Mouse (Mus musculus) thymus, adult 2 months (tissue): Measurements from ENCODE around the gene Ciart. TPM values are rescaled to one million over a fixed set of nuclear protein-coding genes. Genes with fewer than 3 reads are reported as not detected.

Source experiments
- DNase-seq: peaks from one replicate; pipeline ENCODE4 v3.0.0; 2021
- H3K27ac ChIP-seq: fragments of 200-500 bp; 2 replicates; pipeline ENCODE4 v1.5.1; 2012; ENCODE audit warnings: low read length, control low read depth; ENCODE audit not compliant: control insufficient read depth, insufficient read depth
- H3K27me3 ChIP-seq: fragments of 200-500 bp; 2 replicates; pipeline ENCODE4 v1.6.1; 2012; ENCODE audit warnings: mild to moderate bottlenecking, low read length, moderate library complexity, mixed read lengths; ENCODE audit not compliant: control insufficient read depth, insufficient read depth
- H3K36me3 ChIP-seq: fragments of 200-500 bp; 2 replicates; pipeline ENCODE4 v1.6.1; 2012; ENCODE audit warnings: mild to moderate bottlenecking, low read length, moderate library complexity; ENCODE audit not compliant: control insufficient read depth, insufficient read depth
- H3K4me1 ChIP-seq: fragments of 200-500 bp; replicated peaks from 2 replicates; pipeline ENCODE4 v1.6.1; 2012; ENCODE audit warnings: low read length; ENCODE audit not compliant: control insufficient read depth, insufficient read depth
- H3K4me3 ChIP-seq: fragments of 200-500 bp; 2 replicates; pipeline ENCODE4 v1.5.1; 2012; ENCODE audit warnings: mild to moderate bottlenecking, low read length, control low read depth, moderate library complexity; ENCODE audit not compliant: control insufficient read depth, insufficient read depth
- CTCF ChIP-seq: fragments of 200-500 bp; IDR thresholded peaks from 2 replicates; pipeline ENCODE4 v1.5.1; 2012; ENCODE audit warnings: mild to moderate bottlenecking, control low read depth, low read length, moderate library complexity, borderline replicate concordance; ENCODE audit not compliant: control insufficient read depth, poor library complexity, insufficient read depth; ENCODE audit errors: extremely low read depth
- POLR2A ChIP-seq: fragments of 200-500 bp; IDR thresholded peaks from 2 replicates; pipeline ENCODE4 v1.6.1; 2012; ENCODE audit warnings: mild to moderate bottlenecking, low read length, control low read depth, moderate library complexity; ENCODE audit not compliant: control insufficient read depth, poor library complexity, insufficient read depth; ENCODE audit errors: extremely low read depth
- WGBS: fragments of 180-500 bp; shearing (Covaris S2); methylation state at CpG from one replicate; pipeline ENCODE4 v1.1.7; 2018; 5-methylcytosine and 5-hydroxymethylcytosine counted together
- polyA plus RNA-seq: library from polyadenylated mRNA; depleted of rRNA; stranded (reverse); fragments of >200 nt; gene quantifications from 2 replicates; pipeline ENCODE4 v1.2.3, GENCODE M21; 2012; rRNA removed

The Ciart gene
- 3.0 and 3.1 TPM in 2 replicates for polyA plus RNA-seq

GRCm38 (mm10) chr3:95881979-95882815 is at the start of gene Ciart:
Gene Ciart (minus strand): TSS chr3:95882251.
- Histone ChIP-seq H3K4me3 (peak within 1 kb of the TSS; percentile 50), H3K27ac (no peak within 1 kb of the TSS), H3K4me1 (peaks cover 12% of the 10 kb centered on the region), H3K27me3 (no peaks in the 10 kb centered on the region), H3K36me3 (no peaks in the 10 kb centered on the region)
- 0 out of 2 replicates have a peak, but pooled peaks have one; percentile 16 for TF ChIP-seq POLR2A
- 0 out of 2 replicates have a peak, but pooled peaks have one; percentile 12 for TF ChIP-seq CTCF
- under 1% methylated on average over 66 of the region's 66 CpGs for WGBS
- peak; percentile 89 for DNase-seq

GRCm38 (mm10) chr3:95931471-95931870 is 49.4 kb upstream of the Ciart start:
- Histone ChIP-seq H3K4me1 (peaks cover 16% of the 10 kb centered on the region), H3K4me3 (no peak overlapping the region), H3K27ac (no peak overlapping the region), H3K27me3 (no peaks in the 10 kb centered on the region), H3K36me3 (peaks cover 20% of the 10 kb centered on the region)
- TF ChIP-seq POLR2A (no peak), CTCF (no peak)
- WGBS = 56% methylated on average over 1 of the region's 1 CpGs
- DNase-seq = no peak

GRCm38 (mm10) chr3:95930471-95930789 is 48.4 kb upstream of the Ciart start:
- Histone ChIP-seq H3K4me3 (peak overlapping the region; percentile 93), H3K36me3 (peaks cover 17% of the 10 kb centered on the region), H3K27me3 (no peaks in the 10 kb centered on the region), H3K4me1 (peaks cover 24% of the 10 kb centered on the region), H3K27ac (peak overlapping the region; percentile 80)
- TF ChIP-seq CTCF (no peak), POLR2A (no peak)
- DNase-seq = no peak
- 1% methylated on average over 5 of the region's 5 CpGs for WGBS

- peak; percentile 51 for DNase-seq
- Histone ChIP-seq H3K4me3 (peak overlapping the region; percentile 93), H3K27me3 (no peaks in the 10 kb centered on the region), H3K36me3 (peaks cover 13% of the 10 kb centered on the region), H3K27ac (peak overlapping the region; percentile 80), H3K4me1 (peaks cover 29% of the 10 kb centered on the region)
- WGBS = under 1% methylated on average over 105 of the region's 105 CpGs
- TF ChIP-seq POLR2A (no peak), CTCF (no peak)
These were observed 47.8 kb upstream of the Ciart start for GRCm38 (mm10) chr3:95929581-95930470.

- no peaks in the 10 kb centered on the region for H3K27me3 ChIP-seq
- under 1% methylated on average over 49 of the region's 49 CpGs for WGBS
- peaks cover 34% of the 10 kb centered on the region for H3K4me1 ChIP-seq
- peak within 1 kb of the TSS; percentile 99 for H3K27ac ChIP-seq
- H3K36me3 ChIP-seq = peaks cover 4% of the 10 kb centered on the region
- TF ChIP-seq CTCF (no peak), POLR2A (peak; percentile 92)
- peak within 1 kb of the TSS; percentile 93 for H3K4me3 ChIP-seq
- peak; percentile 97 for DNase-seq
These were observed 46.8 kb upstream of the Ciart start, which contains the start of gene Anp32e for GRCm38 (mm10) chr3:95928658-95929503. Gene Anp32e (plus strand): TSS chr3:95929246.
